Mouse (Mus musculus) kidney, embryonic 14.5 days (tissue): Measurements from ENCODE around the gene Pate2. TPM values are rescaled to one million over a fixed set of nuclear protein-coding genes. Genes with fewer than 3 reads are reported as not detected.
"Not testable (repeated sequence)": the region's sequence is repeated elsewhere in the genome, so short reads cannot be mapped to it uniquely, and the experiment has no call there.

ENCODE experiments used
- ATAC-seq: fragments of 200-750 bp; cut with Nextera tagmentation; 2 replicates; pipeline ENCODE4 v1.8.0; 2017; ENCODE audit warnings: moderate number of reproducible peaks, mild to moderate bottlenecking, moderate TSS enrichment, moderate library complexity; ENCODE audit not compliant: low FRiP score, low TSS enrichment
- H3K27ac ChIP-seq: fragments of 300-500 bp; sonication (generic); 2 replicates; pipeline ENCODE4 v1.5.1; 2014; ENCODE audit warnings: low read depth, mild to moderate bottlenecking, low read length, moderate library complexity, mixed read lengths
- H3K27me3 ChIP-seq: fragments of 300-500 bp; sonication (generic); 2 replicates; pipeline ENCODE4 v1.6.1; 2014; ENCODE audit warnings: mild to moderate bottlenecking, low read length; ENCODE audit not compliant: control insufficient read depth, insufficient read depth
- H3K36me3 ChIP-seq: fragments of 300-500 bp; sonication (generic); 2 replicates; pipeline ENCODE4 v1.6.1; 2014; ENCODE audit warnings: low read length, mixed read lengths; ENCODE audit not compliant: control insufficient read depth, insufficient read depth
- H3K4me1 ChIP-seq: fragments of 300-500 bp; sonication (generic); 2 replicates; pipeline ENCODE4 v1.6.1; 2014; ENCODE audit warnings: low read length, mixed read lengths; ENCODE audit not compliant: control insufficient read depth, insufficient read depth
- H3K4me2 ChIP-seq: fragments of 300-500 bp; sonication (generic); replicated peaks from 2 replicates; pipeline ENCODE4 v1.6.1; 2014; ENCODE audit warnings: low read depth, mild to moderate bottlenecking, low read length
- H3K4me3 ChIP-seq: fragments of 300-500 bp; sonication (generic); 2 replicates; pipeline ENCODE4 v1.5.1; 2014; ENCODE audit warnings: mild to moderate bottlenecking, low read length
- H3K9ac ChIP-seq: fragments of 300-500 bp; sonication (generic); 2 replicates; pipeline ENCODE4 v1.6.1; 2014; ENCODE audit warnings: low read depth, mild to moderate bottlenecking, low read length, moderate library complexity
- H3K9me3 ChIP-seq: fragments of 300-500 bp; sonication (generic); 2 replicates; pipeline ENCODE4 v1.6.1; 2016; ENCODE audit warnings: low read length; ENCODE audit not compliant: control insufficient read depth
- WGBS: fragments of 180-500 bp; shearing (Covaris S2); extraction: QIAGEN DNeasy Blood & Tissue Kit; methylation state at CpG from one replicate; pipeline ENCODE4 v1.1.7; 2014; 5-methylcytosine and 5-hydroxymethylcytosine counted together
- polyA plus RNA-seq: library from polyadenylated mRNA; unstranded; fragments of >200 nt; fragmentation: Nextera tagmentation; extraction: Ambion mirVana; gene quantifications from 2 replicates; pipeline ENCODE4 v1.2.1, GENCODE M21; 2014

Pate2 gene
- polyA plus RNA-seq, 1 experiment from 2014 or later = 0.37 TPM

- H3K9ac ChIP-seq, ATAC-seq, H3K4me2 ChIP-seq, H3K27ac ChIP-seq, H3K4me1 ChIP-seq, H3K4me3 ChIP-seq, H3K36me3 ChIP-seq, H3K27me3 ChIP-seq, H3K9me3 ChIP-seq: not testable (repeated sequence)
- WGBS = 60% methylated on average over 2 of the region's 2 CpGs
Observed at GRCm38 (mm10) chr9:35616784-35617183, 46.7 kb downstream of the Pate2 start.

GRCm38 (mm10) chr9:35632981-35633380 is 62.9 kb downstream of the Pate2 start:
- no peak overlapping the region for H3K27ac ChIP-seq
- no peak overlapping the region for H3K9ac ChIP-seq
- H3K27me3 ChIP-seq = no peaks in the 10 kb centered on the region
- no peak overlapping the region for H3K4me3 ChIP-seq
- ATAC-seq = no peak
- 94% methylated on average over 1 of the region's 1 CpGs for WGBS
- no peak overlapping the region for H3K4me2 ChIP-seq
- no peaks in the 10 kb centered on the region for H3K4me1 ChIP-seq
- H3K9me3 ChIP-seq = no peaks in the 10 kb centered on the region
- no peaks in the 10 kb centered on the region for H3K36me3 ChIP-seq

GRCm38 (mm10) chr9:35648102-35648501 is 78.0 kb downstream of the Pate2 start, which contains the start of gene Pate3:
Pate3 (minus strand) TSS chr9:35648202.
- Histone ChIP-seq H3K36me3 (no peaks in the 10 kb centered on the region), H3K9ac (no peak within 1 kb of the TSS), H3K27ac (no peak within 1 kb of the TSS), H3K4me1 (no peaks in the 10 kb centered on the region), H3K27me3 (no peaks in the 10 kb centered on the region), H3K4me2 (no peak within 1 kb of the TSS), H3K9me3 (no peaks in the 10 kb centered on the region), H3K4me3 (no peak within 1 kb of the TSS)
- WGBS = 62% methylated on average over 1 of the region's 1 CpGs
- no peak for ATAC-seq

GRCm38 (mm10) chr9:35673557-35673956 is 103.5 kb downstream of the Pate2 start:
- Histone ChIP-seq H3K36me3 (no peaks in the 10 kb centered on the region), H3K4me3 (no peak overlapping the region), H3K9ac (no peak overlapping the region), H3K4me2 (no peak overlapping the region), H3K9me3 (no peaks in the 10 kb centered on the region), H3K27ac (no peak overlapping the region), H3K27me3 (no peaks in the 10 kb centered on the region), H3K4me1 (no peaks in the 10 kb centered on the region)
- ATAC-seq = no peak
- 90% methylated on average over 2 of the region's 2 CpGs for WGBS

- Histone ChIP-seq H3K27me3 (no peaks in the 10 kb centered on the region), H3K4me3 (no peak within 1 kb of the TSS), H3K4me2 (no peak within 1 kb of the TSS), H3K27ac (no peak within 1 kb of the TSS), H3K9ac (no peak within 1 kb of the TSS), H3K36me3 (no peaks in the 10 kb centered on the region), H3K9me3 (no peaks in the 10 kb centered on the region), H3K4me1 (no peaks in the 10 kb centered on the region)
- ATAC-seq = no peak
- 26% methylated on average over 1 of the region's 1 CpGs for WGBS
Observed at GRCm38 (mm10) chr9:35687013-35687412, 116.9 kb downstream of the Pate2 start, which contains the start of gene Pate1. Pate1 (minus strand) TSS chr9:35687390.

- H3K27me3 ChIP-seq = no peaks in the 10 kb centered on the region
- H3K4me2 ChIP-seq = no peak overlapping the region
- H3K9me3 ChIP-seq = no peaks in the 10 kb centered on the region
- no peaks in the 10 kb centered on the region for H3K36me3 ChIP-seq
- H3K4me1 ChIP-seq = no peaks in the 10 kb centered on the region
- H3K9ac ChIP-seq = no peak overlapping the region
- no peak for ATAC-seq
- H3K27ac ChIP-seq = no peak overlapping the region
- H3K4me3 ChIP-seq = no peak overlapping the region
Observed at GRCm38 (mm10) chr9:35691924-35692323, 121.8 kb downstream of the Pate2 start.

GRCm38 (mm10) chr9:35707265-35707664 is 137.2 kb downstream of the Pate2 start:
- H3K27me3 ChIP-seq = no peaks in the 10 kb centered on the region
- H3K36me3 ChIP-seq = no peaks in the 10 kb centered on the region
- H3K4me2 ChIP-seq = no peak overlapping the region
- no peak overlapping the region for H3K9ac ChIP-seq
- H3K4me1 ChIP-seq = no peaks in the 10 kb centered on the region
- H3K27ac ChIP-seq = no peak overlapping the region
- no peak for ATAC-seq
- no peak overlapping the region for H3K4me3 ChIP-seq
- H3K9me3 ChIP-seq = no peaks in the 10 kb centered on the region

Other genes starting within 250 kb of the Pate2 start
- gene Cdon, start 149.2 kb upstream of the Pate2 start, polyA plus RNA-seq = 3.6 and 6.2 TPM in 2 replicates
- gene Gm1113, start 52.0 kb upstream of the Pate2 start, polyA plus RNA-seq = not detected in 2 replicates
- gene Ddx25, start 11.8 kb upstream of the Pate2 start, polyA plus RNA-seq = 2.3 and 2.8 TPM in 2 replicates
- gene Pus3, start 11.7 kb upstream of the Pate2 start, polyA plus RNA-seq = 23.6 and 26.3 TPM in 2 replicates
- 16.6 and 17.0 TPM in 2 replicates for gene Hyls1, start 114 bp downstream of the Pate2 start, polyA plus RNA-seq
- not detected in 2 replicates for gene Pate4, start 41.7 kb downstream of the Pate2 start, polyA plus RNA-seq
- gene Pate3, start 77.9 kb downstream of the Pate2 start, polyA plus RNA-seq = 0.14 TPM in 1 of 2 replicates, not detected in the other
- gene Pate1, start 117.1 kb downstream of the Pate2 start, polyA plus RNA-seq = not detected in 2 replicates
- gene Gm17677, start 170.8 kb downstream of the Pate2 start, polyA plus RNA-seq = not detected in 2 replicates
- not detected in 2 replicates for gene Gm17727, start 207.8 kb downstream of the Pate2 start, polyA plus RNA-seq
- gene Gm27235, start 219.8 kb downstream of the Pate2 start, polyA plus RNA-seq = not detected in 2 replicates
- not detected in 2 replicates for gene D730048I06Rik, start 219.8 kb downstream of the Pate2 start, polyA plus RNA-seq